Mouse (Mus musculus) layer of hippocampus, adult 9-11 months (tissue): ENCODE data around the gene Cstf3.

ENCODE experiments used
- DNase-seq: peaks from one replicate; pipeline ENCODE4 v3.0.0; 2022

The Cstf3 gene

DNA sequence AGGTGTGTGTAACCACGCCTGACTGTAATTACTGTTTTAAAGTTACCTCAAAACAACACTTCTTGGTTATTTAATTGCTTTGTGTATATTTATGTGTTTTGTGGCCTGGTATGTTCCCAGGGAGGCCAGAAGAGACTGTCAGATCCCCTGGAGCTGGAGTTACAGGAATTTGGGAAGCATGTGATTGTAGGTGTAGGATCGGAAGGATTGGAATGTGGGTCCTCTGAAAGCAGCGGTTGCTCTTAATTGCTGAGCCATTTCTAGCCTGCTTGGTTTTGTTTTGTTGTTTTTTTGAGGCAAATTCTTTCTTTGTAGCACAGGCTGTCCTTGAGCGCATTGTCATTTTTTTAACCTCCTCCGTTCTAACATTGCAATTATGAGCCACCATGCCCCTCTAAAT lies 14.4 kb downstream of the Cstf3 start:
- DNase-seq, result no peak

DNA sequence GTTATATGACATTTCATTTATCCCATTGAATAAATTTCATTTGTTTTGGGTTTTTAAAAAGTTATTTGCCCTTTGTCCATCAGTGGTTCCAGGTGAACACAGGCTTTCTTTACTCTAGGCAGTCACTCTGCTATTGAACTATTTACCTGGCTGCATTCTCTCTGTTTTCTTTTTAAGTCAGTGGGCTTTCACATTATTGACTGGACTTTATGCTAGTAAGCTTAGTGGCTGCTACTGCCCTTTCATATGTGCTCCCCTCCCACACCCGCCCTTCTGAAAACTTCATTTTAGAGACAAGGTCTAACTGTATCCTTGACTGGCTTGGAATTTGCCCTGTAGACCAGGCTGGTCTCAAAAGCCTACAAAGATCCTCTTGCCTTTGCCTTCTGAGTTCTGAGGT lies 15.2 kb downstream of the Cstf3 start:
- DNase-seq, result no peak

DNA sequence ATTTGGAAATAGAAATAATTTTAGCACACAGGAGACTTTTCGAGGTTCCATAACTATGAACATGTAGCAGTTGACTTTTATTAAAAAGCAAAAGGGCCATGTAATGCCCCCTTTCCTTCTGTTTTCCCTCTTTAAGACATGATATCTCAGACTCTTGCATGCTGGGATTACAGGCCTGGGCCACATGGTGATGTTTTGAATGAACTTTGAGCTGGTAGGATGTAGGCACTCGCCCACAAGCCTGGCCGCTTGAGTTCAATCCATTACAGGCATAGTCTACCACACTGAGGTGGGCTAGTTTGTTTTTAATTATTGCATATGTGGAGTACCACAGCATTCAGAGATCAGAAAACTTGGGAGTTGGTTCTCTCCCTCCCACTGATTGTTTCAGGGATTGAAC lies 24.5 kb downstream of the Cstf3 start:
- DNase-seq, result no peak

DNA sequence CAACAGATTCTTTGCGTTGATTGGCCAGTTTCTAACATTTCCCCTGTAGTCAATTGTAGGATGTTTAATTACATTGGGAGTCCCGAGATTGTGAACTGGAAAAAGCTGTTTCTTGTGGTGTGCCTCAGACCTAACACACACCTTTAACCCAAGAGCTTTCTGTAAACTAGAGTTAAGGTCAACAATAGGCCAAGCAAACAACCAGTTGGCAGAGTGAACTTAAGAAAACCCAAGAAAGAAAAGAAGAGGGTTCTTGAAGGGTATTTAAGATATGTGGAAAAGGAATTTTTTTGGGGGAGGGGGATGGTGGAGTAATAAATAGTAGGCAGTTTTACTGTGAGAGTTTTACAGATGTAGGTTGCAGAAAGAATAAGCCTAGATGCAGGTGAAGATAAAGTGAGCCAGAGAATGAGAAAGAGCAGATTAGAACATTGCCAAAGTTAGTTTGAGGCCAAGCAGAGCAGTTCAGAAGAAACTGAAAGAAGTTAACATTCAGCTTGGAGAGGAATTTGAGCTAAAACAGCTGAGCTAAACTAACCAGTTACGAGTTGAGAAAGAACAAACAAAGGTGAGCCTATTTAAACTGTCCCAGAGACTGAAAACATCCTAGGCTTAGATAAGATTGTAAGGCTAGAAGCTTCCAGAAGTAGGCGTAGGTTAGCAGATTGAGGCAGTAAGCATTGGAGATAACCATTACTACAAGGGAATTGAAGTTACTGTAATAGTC lies 25.8 kb downstream of the Cstf3 start:
- DNase-seq, result no peak

DNA sequence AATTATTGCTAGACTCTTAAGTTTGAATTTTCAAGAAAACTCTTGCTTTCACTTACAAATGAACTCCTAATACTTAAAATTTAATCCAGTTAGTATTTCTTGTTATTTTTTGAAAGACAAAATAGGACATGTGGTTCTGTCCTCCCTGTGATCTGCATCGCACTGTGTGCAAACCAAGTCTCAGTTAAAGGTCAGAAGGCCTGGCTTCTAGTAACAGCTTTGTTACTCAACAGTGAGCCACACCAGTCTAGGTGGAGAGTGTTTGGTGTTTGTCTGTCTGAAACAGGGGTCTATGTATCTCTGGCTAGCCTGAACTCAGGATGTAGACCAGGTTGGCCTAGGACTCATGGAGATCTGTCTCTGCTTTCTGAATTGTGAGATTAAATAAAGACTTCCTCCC lies 68.3 kb downstream of the Cstf3 start:
- DNase-seq, result no peak

DNA sequence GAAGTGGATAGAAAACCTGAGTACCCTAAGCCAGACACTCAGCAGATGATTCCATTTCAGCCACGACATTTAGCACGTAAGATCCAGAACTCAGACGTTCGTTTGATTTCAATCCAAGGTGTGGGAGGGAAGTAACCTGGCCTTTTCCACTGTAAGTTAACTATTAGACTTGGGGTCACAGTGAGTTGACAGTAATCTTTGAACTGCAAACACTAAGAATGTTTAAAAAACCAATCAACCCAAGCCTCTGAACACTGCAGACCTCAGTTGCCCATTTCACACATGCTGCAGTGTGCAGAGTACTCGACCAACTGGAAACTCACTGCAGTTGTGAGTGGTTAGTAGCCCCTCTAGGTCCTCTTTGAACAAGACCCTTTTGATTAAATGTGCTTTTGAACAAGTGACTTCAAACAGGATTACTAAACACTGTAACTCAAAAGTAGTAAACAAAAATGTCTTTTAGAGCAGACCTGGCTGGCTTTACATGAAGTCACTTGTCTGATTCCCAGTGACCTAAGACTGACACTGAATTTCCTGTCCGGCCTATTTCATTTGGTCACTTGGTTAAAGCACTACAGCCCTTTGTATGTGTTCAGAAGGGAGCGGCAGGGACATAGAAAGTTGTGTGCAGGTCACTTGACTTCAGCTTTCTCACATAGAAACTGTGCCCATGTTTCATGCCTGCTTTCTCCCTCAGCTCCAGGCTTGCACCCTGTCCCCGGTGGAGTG lies 73.2 kb downstream of the Cstf3 start:
- no peak for DNase-seq

DNA sequence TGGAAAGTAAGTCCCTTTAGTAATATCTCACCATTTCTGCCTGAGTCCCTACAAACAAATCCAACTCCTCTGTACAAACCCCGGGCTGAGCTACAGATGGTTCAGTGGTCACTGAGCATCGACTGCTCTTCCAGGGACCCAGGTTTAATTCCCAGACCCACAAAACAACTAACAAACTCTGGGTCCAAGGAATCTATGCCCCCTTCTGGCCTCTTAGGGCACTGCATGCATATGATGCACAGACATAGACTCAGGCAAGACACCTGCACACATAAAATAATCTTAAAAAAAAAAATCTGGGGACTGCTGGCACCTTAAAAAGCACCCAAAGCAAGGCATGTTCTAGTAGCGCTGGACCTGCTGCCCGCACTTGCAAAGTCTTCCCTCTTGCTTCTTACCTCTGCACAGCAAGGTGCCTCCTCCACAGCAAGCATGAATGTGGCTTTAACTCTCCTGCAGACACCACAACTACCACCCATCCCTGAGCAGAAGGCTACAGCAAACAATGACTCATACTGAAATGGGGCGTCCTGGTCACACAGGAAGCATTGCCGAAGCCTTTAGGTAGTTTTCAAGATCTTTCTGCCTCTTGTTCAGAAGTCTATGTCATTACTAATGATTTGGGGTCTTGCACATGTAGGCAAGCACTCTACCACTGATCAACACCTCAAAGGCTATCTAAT lies 78.9 kb downstream of the Cstf3 start:
- DNase-seq, result no peak

DNA sequence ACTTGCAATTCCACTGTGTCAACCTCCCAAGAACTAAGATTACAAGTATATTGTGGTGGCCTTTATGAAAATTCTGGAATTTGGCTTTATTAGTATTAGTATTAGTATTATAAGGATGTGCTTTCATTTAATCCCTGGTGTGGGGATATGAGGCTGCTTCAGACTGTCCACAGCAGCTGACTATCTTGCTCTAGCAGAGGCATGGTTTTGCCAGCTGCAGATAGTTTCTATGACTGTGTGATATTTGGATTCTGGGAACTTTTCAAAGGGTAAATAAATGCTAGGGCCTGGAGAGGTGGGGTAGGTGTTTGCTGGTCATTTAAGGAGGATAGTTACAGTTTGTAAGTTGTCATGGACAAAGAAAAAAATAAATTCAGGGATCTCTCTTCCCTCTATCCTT lies 81.4 kb downstream of the Cstf3 start:
- DNase-seq, result no peak

DNA sequence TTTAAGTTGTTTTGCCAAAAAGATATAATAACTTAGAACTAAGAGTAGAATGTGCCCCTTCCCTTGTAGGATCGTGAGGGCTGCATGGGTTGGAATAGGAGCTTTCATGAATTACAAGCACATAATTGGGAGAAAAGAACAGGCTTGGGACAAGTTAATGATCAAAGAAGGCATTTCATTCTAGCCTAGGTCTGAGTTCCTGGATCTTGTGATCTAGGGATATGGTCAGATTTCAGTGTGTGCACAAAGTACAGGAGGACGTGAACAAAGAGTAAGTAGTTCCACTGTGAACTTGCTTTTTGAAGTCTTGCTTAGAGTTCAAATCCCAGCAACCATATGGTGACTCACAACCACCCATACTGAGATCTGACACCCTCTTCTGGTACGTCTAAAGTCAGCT lies 87.0 kb downstream of the Cstf3 start:
- DNase-seq, result no peak

DNA sequence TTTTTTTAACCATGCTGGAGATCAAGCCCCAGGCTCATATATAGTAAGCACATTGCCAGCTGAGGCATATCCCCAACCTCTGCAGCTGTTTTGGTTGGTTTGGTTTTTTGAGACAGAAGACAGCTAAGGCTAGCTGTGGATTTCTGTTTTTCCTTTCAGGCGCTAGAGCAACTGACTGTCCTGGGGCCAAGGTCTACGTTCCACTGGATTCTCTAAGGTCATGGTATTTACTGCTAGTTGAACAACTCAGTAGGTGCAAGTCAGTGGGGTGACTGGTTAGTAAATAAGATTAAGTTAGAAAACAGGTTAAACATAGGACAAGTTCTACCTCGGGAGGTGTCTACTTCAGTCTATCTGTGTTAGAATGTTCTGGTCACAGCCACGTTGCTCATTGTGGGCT lies 94.4 kb downstream of the Cstf3 start:
- no peak for DNase-seq

DNA sequence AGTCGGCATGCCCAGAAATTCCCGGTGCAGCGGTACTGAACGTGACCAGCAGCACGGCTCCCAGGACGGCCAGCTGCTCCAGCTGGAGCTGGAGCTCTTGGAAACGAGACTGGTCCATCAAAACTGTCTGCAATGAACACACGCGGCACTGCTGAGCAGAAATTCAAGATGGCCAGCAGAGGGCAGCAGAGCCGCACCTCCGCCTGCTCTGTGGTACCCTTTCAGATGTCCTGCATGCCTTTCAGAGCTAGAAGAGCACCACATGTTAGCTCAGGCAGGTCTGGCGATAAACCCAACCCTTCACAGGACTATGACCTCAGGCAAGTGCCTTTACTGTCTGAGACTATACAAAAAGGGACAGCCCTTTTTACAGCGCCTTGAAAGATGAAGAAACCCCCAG lies 95.1 kb downstream of the Cstf3 start:
- DNase-seq, result peak; percentile 65

DNA sequence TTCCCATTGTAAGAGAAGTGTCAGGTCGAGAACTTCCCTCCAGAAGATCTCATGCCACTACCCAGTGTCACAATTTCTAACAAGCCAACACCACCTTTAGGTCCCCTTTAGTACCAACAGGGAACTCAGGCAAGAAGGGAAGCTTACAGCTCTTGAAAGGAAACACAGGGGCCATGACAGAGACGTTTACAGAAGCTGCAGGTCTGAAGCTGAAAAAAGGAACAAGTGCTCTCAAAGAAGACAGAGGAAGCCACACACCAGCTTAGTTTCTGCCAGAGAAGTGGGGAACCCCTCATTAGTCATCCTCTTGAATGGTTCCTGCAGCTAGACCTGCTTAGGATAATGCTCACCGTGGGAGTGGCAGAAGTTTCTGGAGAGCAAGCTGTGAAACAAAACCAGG lies 96.9 kb downstream of the Cstf3 start:
- peak; percentile 38 for DNase-seq

DNA sequence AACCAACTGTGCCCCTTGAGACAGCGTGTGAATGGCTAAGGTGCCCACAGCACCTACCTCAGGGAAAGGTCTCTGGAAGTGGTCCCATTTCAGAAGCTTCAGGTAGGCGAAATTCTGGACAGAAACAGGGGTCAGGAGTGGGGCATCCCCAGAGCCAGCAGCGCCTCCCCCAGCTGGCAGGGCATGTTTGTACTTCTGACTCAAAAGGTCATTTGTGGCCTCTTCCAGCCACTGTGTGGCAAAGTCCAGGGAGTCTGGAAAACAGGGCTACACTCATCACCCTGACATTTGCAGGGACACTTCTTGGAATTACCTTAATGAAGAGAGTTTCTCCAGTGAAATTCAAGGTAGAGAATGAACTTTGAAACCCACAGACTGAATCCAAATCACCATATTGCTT lies 98.0 kb downstream of the Cstf3 start:
- DNase-seq, result no peak

DNA sequence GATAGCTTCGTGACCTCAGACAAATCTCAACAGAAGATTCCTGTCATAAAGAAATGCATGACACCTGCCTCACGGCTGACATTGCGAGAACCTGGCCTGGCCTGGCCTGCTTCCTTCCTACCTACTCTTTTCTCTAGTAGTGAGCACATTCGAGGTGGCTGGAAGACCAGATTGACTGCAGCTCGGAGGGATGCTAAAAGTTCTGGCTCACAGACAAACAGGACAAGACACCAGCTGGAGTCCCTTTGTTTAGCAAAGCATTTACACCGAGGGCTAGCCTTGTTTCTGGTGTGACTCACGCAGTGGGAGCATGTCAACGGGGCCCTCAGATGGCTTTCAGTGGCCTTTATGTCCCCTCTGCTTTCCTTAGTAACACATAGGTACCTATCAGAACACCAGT lies 98.4 kb downstream of the Cstf3 start:
- DNase-seq, result no peak

DNA sequence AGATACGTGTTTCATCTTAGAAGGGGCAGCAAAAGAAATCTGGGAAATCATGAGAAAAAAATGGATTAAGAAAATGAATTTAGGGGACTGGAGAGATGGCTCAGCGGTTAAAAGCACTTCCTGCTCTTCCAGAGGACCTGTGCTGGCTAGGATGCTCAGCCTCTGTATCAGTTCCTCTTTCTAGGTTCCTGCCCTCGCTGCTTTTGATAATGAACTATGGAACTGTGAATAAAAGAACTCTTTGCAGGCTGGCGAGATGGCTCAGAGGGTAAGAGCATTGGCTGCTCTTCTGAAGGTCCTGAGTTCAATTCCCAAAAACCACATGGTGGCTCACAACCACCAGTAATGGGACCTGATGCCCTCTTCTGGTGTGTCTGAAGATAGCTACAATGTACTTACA lies 100.4 kb downstream of the Cstf3 start:
- DNase-seq, result no peak

DNA sequence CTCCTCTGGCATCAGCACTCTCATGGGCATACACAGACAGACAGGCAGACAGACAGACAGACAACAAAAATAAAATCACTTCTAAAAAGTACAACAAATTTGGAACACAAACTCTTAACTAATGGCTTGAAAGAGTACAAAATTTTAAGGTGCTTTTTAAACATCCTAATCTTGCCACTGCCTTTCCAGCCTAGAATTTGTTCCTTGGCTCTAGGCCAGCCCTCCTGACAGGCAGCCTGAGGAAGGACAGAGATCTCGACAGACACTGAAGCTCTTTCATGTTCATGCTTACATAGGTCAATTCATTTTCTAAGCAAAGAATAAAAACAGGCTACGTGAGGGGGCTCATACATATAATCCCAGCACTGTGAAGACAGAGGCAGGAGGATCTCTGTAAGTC lies 102.2 kb downstream of the Cstf3 start:
- DNase-seq, result no peak

DNA sequence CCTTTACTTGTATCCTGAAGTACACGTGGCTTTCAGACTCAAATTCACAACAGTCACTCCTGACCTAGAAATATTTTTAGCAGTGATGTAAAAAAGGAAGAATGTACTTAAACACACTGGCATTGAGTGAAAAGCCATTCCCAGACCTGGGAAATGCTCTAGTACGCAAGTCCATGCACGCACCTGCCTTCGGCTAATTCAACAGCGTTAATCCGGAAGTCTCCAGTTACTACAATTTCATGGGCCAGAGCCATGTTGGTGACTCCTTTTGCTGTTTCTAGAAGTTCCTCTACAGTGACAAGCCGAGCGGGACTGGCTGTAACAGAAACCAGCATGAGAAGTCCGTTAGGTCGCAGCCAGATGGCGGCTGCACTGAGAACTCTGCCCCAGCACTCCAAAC lies 109.3 kb downstream of the Cstf3 start:
- no peak for DNase-seq

DNA sequence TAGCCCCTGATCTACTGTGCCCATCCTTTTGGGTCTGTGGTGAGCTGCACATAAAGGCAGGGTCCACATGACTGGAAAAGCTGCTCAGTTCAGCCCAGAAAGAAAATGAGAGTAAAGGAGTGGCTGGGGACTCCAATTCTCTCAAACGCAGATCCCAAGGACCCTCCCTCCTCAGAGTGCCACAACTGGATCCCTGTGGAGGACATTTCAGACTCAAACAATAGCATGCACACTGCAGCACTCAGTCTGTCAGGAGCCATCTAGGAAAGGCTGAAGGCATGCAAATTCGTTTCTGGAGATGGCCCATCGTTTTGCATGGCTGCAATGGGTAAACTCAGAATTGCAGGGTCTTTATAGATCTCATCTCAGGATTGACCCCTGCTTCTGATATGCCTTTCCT lies 112.8 kb downstream of the Cstf3 start:
- DNase-seq, result no peak

DNA sequence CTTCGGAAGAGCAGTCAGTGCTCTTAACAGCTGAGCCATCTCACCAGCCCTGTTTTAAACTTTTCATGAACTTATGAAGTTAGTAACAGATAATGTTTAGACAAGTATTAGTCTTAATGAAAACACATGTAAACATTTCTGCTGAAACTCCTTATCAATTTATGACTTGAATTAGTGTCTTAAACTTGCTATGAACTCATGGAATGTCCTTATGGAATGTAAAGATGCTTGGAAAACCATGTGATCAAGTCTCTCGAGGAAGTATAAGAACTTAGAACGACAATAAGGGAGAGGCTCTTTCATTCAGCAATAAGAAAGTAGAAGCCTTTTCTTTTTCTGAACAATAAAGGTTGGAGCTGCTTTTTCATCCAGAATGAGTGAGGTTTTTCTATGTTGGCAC lies 114.0 kb downstream of the Cstf3 start:
- DNase-seq, result no peak

DNA sequence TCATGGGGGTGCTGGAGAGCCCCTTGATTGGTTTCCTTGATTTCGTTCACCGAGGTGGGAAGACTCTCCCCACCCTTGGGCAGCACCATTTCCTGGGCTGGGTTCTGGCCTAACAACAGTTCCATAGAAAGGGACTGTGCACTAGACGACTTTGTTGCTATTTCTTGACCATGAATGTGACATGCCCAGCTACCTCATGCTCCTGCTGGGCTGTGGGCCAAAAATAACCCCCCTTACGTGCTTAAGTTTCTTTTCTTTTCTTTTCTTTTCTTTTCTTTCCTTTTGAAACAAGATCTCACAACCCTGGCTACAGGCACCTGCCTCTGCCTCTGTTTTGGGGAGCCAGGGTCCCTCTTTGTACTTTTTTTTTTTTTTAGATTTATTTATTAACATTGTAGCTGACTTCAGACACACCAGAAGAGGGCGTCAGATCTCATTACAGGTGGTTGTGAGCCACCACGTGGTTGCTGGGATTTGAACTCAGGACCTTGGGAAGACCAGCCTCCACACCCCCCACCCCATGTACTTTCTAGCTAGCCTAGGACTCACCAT lies 119.5 kb downstream of the Cstf3 start:
- DNase-seq, result no peak

DNA sequence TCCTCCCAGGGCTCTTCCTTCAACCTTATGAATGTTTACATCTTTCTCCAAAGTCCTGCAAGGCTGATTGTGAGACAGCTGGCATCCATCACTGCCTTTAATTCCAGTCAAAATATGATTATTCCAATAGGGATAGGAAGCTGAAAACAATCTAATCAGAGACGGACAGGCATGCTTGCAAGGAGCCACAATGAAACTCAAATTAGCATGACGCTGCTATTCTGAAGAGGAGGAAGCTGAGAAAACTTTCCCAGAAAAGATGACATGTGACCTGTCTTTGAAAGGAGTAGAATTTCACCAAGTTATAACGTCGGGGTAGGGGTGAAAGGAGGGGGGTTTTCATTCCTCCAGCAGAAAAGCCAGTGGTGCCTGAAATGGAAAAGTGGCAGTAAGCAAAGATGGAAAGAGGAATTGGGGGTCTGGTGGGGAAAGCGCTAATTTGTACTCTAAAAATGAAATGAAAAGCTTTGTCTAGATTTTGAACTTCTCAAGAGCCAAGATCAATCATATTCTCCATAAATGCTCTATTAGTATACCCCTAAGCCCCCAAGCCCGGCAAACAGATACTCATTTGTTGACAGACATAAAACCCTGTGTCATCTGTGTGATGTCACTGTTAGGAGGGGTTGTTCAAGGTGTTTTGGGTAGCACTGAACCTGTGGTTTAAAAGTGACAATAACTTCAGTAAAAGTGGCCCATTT lies 120.5 kb downstream of the Cstf3 start:
- DNase-seq, result no peak

DNA sequence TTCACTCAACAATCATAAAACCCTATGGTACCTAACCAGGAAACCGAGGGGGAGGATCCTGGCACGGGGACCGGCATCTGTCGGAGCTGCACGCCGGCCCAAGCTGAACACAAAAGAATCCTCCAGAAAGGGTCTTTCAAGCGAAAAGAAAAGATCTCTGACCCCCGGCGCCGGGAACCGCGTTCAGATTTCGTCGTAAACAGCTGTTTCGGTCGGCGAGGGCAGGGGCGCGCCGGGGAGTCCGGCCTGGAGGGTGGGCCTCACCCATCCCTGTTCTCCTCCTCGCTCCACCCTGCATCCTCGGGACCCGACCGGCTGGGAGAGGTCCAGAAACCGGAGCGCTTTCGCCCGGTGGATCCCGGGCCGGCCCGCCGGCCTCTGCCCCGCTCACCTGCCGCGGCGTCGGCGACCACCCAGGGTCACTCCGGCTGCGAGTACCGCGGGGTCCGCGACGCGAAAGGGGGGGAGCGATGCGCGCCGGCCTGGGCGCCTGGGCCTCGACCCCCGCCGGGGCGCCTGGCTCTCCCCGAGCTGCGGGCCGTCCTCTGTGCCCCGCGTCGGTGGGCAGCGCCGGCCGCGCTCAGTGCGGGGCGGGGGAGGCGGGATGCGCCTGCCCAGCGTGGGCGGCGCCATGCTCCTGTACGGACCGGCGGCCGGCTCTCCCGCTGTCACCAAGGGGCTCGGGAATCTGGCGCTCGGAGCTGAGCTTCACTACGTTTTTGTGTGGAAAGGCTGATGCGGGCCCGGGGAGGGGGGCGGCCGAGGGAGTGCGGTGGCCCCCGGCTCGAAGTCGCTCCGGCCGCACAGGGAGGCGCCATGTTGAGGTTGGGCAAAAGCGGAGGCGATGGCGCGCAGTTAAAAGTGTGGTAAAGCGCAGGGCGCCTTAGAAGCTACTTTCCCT lies 121.5 kb downstream of the Cstf3 start, which contains the start of gene Tcp11l1:
TSS of gene Tcp11l1 (minus strand) at position 585 of the 901 bp plus-strand sequence.
- DNase-seq, result peak; percentile 63
